Mouse (Mus musculus) neural tube, embryonic 14.5 days (tissue): ENCODE measurements around the gene Casr. TPM values are rescaled to one million over a fixed set of nuclear protein-coding genes. Genes with fewer than 3 reads are reported as not detected.

Source experiments
- ATAC-seq: fragments of 200-750 bp; cut with Nextera tagmentation; 2 replicates; pipeline ENCODE4 v1.8.0; 2017; ENCODE audit warnings: low read depth, mild to moderate bottlenecking, moderate TSS enrichment, moderate library complexity
- H3K27ac ChIP-seq: fragments of 300-500 bp; sonication (generic); 2 replicates; pipeline ENCODE4 v1.5.1; 2014; ENCODE audit warnings: low read depth, mild to moderate bottlenecking, control low read depth, low read length, moderate library complexity, mixed read lengths
- H3K27me3 ChIP-seq: fragments of 300-500 bp; sonication (generic); 2 replicates; pipeline ENCODE4 v1.6.1; 2014; ENCODE audit warnings: low read length; ENCODE audit not compliant: control insufficient read depth, insufficient read depth
- H3K36me3 ChIP-seq: fragments of 300-500 bp; sonication (generic); 2 replicates; pipeline ENCODE4 v1.6.1; 2014; ENCODE audit warnings: low read length, mixed read lengths; ENCODE audit not compliant: control insufficient read depth, insufficient read depth
- H3K4me1 ChIP-seq: fragments of 300-500 bp; sonication (generic); 2 replicates; pipeline ENCODE4 v1.6.1; 2014; ENCODE audit warnings: low read length; ENCODE audit not compliant: control insufficient read depth, insufficient read depth
- H3K4me2 ChIP-seq: fragments of 300-500 bp; sonication (generic); 2 replicates; pipeline ENCODE4 v1.6.1; 2014; ENCODE audit warnings: mild to moderate bottlenecking, low read depth, low read length, control low read depth
- H3K4me3 ChIP-seq: fragments of 300-500 bp; sonication (generic); 2 replicates; pipeline ENCODE4 v1.5.1; 2014; ENCODE audit warnings: low read depth, low read length, control low read depth, mixed read lengths
- H3K9ac ChIP-seq: fragments of 300-500 bp; sonication (generic); replicated peaks from 2 replicates; pipeline ENCODE4 v1.6.1; 2014; ENCODE audit warnings: low read depth, mild to moderate bottlenecking, control low read depth, low read length, mixed read lengths
- H3K9me3 ChIP-seq: fragments of 300-500 bp; sonication (generic); 2 replicates; pipeline ENCODE4 v1.6.1; 2016; ENCODE audit warnings: low read length; ENCODE audit not compliant: control insufficient read depth
- WGBS: fragments of 180-500 bp; shearing (Covaris S2); extraction: QIAGEN DNeasy Blood & Tissue Kit; methylation state at CpG from one replicate; pipeline ENCODE4 v1.1.7; 2014; 5-methylcytosine and 5-hydroxymethylcytosine counted together
- polyA plus RNA-seq: library from polyadenylated mRNA; unstranded; fragments of >200 nt; fragmentation: Nextera tagmentation; extraction: Ambion mirVana; gene quantifications from 2 replicates; pipeline ENCODE4 v1.2.1, GENCODE M21; 2014

The Casr gene
- polyA plus RNA-seq, 1 experiment from 2014 or later = not detected

GRCm38 (mm10) chr16:36467936-36468335 is 94.0 kb downstream of the Casr start:
- H3K4me1 ChIP-seq = no peaks in the 10 kb centered on the region

GRCm38 (mm10) chr16:36465436-36465835 is 96.5 kb downstream of the Casr start:
- Histone ChIP-seq H3K9ac (no peak overlapping the region), H3K36me3 (no peaks in the 10 kb centered on the region), H3K4me3 (no peak overlapping the region), H3K4me2 (no peak overlapping the region), H3K27me3 (no peaks in the 10 kb centered on the region), H3K9me3 (no peaks in the 10 kb centered on the region), H3K4me1 (no peaks in the 10 kb centered on the region), H3K27ac (no peak overlapping the region)
- WGBS = 89% methylated on average over 3 of the region's 3 CpGs
- ATAC-seq = no peak

More at GRCm38 (mm10) chr16:36467936-36468335, 94.0 kb downstream of the Casr start:
- H3K27ac ChIP-seq = no peak overlapping the region
- no peaks in the 10 kb centered on the region for H3K9me3 ChIP-seq
- no peaks in the 10 kb centered on the region for H3K36me3 ChIP-seq
- ATAC-seq = no peak
- WGBS = 89% methylated on average over 2 of the region's 2 CpGs
- H3K27me3 ChIP-seq = no peaks in the 10 kb centered on the region
- H3K4me3 ChIP-seq = no peak overlapping the region
- H3K4me2 ChIP-seq = no peak overlapping the region
- H3K9ac ChIP-seq = no peak overlapping the region

DNA sequence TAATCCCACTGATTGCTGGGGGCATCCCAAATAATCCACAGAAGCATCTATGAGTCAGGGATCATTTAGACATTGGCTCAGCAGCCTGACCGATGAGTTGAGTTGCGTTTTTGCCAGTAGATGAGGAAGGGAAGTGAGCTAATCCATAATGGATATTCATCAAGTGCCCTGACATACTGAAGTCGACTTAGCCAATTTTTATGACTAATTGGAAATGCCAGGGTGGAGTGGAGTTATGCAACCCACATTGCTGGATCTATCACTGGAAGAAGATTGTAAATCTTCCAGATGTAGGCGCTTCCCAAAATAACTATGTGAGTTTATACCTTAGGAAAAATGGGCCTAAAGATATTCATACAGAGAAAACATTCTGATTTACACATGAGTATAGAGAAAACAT is 97.9 kb downstream of the Casr start:
- H3K4me3 ChIP-seq = no peak overlapping the region
- ATAC-seq = no peak
- no peak overlapping the region for H3K9ac ChIP-seq

DNA sequence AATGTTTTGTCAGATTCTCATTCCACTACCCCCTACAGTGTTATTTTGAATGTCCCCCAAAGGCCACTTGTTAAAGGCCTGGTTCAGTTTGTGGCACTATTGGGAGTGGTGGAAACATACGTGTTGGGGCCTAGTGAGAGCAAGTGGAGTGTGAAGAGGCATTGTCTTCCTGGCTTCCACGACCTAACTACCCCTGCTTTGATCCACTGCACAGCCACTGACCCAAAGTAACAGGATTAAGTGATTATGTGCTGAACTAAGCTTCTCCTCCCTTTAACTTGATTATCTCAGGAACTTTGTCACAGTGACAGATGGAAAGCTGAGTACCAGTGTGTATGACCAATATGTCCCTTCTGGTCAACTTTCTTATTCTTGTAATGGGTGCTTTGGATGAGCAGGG is 101.5 kb downstream of the Casr start:
- Histone ChIP-seq H3K9me3 (no peaks in the 10 kb centered on the region), H3K9ac (no peak overlapping the region), H3K4me3 (no peak overlapping the region), H3K27me3 (no peaks in the 10 kb centered on the region), H3K27ac (no peak overlapping the region), H3K4me1 (no peaks in the 10 kb centered on the region), H3K4me2 (no peak overlapping the region), H3K36me3 (no peaks in the 10 kb centered on the region)
- WGBS = 20% methylated on average over 2 of the region's 2 CpGs
- no peak for ATAC-seq

More for the DNA sequence above, 97.9 kb downstream of the Casr start:
- Histone ChIP-seq H3K36me3 (no peaks in the 10 kb centered on the region), H3K9me3 (no peaks in the 10 kb centered on the region), H3K4me1 (no peaks in the 10 kb centered on the region), H3K27me3 (no peaks in the 10 kb centered on the region), H3K27ac (no peak overlapping the region), H3K4me2 (no peak overlapping the region)
- WGBS = 88% methylated on average over 4 of the region's 4 CpGs

DNA sequence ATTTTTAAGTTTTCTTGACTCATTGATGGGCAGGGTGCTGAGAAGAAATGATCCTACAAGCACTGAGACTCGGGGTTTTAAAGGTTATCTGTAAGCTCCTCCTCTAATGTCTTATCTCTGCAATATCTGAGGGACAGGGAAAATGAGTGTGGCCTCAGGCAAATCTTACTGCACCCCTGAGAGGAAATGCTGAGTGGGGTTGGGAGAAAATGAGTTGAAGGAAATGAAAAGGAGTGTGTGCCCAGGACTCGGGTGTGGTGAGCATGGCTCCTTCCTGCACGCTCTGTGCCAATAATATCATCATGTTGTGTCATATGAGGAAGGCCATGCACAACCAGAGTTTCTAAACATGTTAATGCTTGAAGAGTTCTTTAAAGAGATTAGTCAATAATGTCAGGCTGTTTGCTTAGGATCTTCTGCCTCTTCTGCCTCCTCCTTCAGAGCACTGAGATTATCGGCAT is 106.6 kb downstream of the Casr start, which contains the start of gene Stfa3:
Stfa3 (minus strand) TSS at position 51 of the 461 bp plus-strand sequence.
- Histone ChIP-seq H3K9me3 (no peaks in the 10 kb centered on the region), H3K4me1 (no peaks in the 10 kb centered on the region), H3K27ac (no peak within 1 kb of the TSS), H3K4me3 (no peak within 1 kb of the TSS), H3K4me2 (no peak within 1 kb of the TSS), H3K36me3 (no peaks in the 10 kb centered on the region), H3K9ac (no peak within 1 kb of the TSS), H3K27me3 (no peaks in the 10 kb centered on the region)
- WGBS = 87% methylated on average over 4 of the region's 4 CpGs
- ATAC-seq = no peak

Other genes with a start within 250 kb of the Casr start
- not detected in 2 replicates for gene BC117090, start 227.8 kb downstream of the Casr start, polyA plus RNA-seq
- gene BC100530, start 194.4 kb downstream of the Casr start, polyA plus RNA-seq = 2.5 TPM in 1 of 2 replicates, not detected in the other
- not detected in 2 replicates for gene Stfa2, start 153.7 kb downstream of the Casr start, polyA plus RNA-seq
- 0.79 TPM in 1 of 2 replicates, not detected in the other for gene Stfa3, start 106.7 kb downstream of the Casr start, polyA plus RNA-seq
- gene Cd86, start 103.9 kb upstream of the Casr start, polyA plus RNA-seq = 1.1 and 2.3 TPM in 2 replicates
- gene Ildr1, start 131.8 kb upstream of the Casr start, polyA plus RNA-seq = 0.15 and 0.25 TPM in 2 replicates
- gene Slc15a2, start 222.8 kb upstream of the Casr start, polyA plus RNA-seq = 14.7 and 21.3 TPM in 2 replicates